ENCODE assay signal across 29 mouse cellular contexts in genomic region chr3:95195772-95196171, GRCm38 (mm10). TPM values are rescaled to one million over a fixed set of nuclear protein-coding genes. Genes with fewer than 3 reads are reported as not detected.
"Had no signal": no experiment of that assay in that cellular context is flagged by ENCODE, and none has a peak within 500 bp of the region (broad histone marks: within the 10 kb centered on the region; RNA-seq: fewer than 3 reads in every experiment).

No protein-coding gene starts in this region.

- H3K27me3 ChIP-seq: heart, embryonic 12.5 days; hindbrain, embryonic 13.5 days; hindbrain, embryonic 15.5 days; limb, embryonic 13.5 days; limb, embryonic 15.5 days; liver, embryonic 12.5 days had no signal

- H3K4me1 ChIP-seq: heart, embryonic 10.5 days; heart, embryonic 12.5 days; hindbrain, embryonic 13.5 days; hindbrain, embryonic 15.5 days; limb, embryonic 13.5 days; liver, embryonic 12.5 days had no signal

- DNase-seq: forebrain, postnatal 0 days; gastrocnemius, postnatal 14 days; gastrocnemius, postnatal 36 days; heart, adult 18-20 months; heart, postnatal 10 days; kidney, adult 11 months; kidney, postnatal 10 days; kidney, postnatal 36 days; layer of hippocampus, adult 9-11 months; layer of hippocampus, postnatal 36 days; left cerebral cortex, postnatal 4 days had no signal

- ATAC-seq: forebrain, postnatal 0 days; hindbrain, postnatal 0 days; intestine, embryonic 16.5 days; liver, embryonic 12.5 days had no signal

- H3K4me3 ChIP-seq: heart, embryonic 10.5 days; heart, embryonic 12.5 days; hindbrain, embryonic 13.5 days; hindbrain, embryonic 15.5 days; limb, embryonic 13.5 days; limb, embryonic 15.5 days; liver, embryonic 12.5 days had no signal

- H3K9me3 ChIP-seq: heart, embryonic 10.5 days; heart, embryonic 12.5 days; hindbrain, embryonic 13.5 days; hindbrain, embryonic 15.5 days; limb, embryonic 13.5 days; limb, embryonic 15.5 days; liver, embryonic 12.5 days had no signal

- H3K27ac ChIP-seq: heart, embryonic 10.5 days; hindbrain, embryonic 13.5 days; hindbrain, embryonic 15.5 days; hindbrain, postnatal 0 days; limb, embryonic 13.5 days; liver, embryonic 12.5 days; liver, embryonic 14.5 days had no signal

- H3K4me2 ChIP-seq: heart, embryonic 12.5 days; hindbrain, embryonic 13.5 days; hindbrain, embryonic 15.5 days; limb, embryonic 13.5 days; limb, embryonic 15.5 days; liver, embryonic 12.5 days had no signal

- H3K9ac ChIP-seq: forebrain, postnatal 0 days; heart, embryonic 12.5 days; hindbrain, embryonic 13.5 days; hindbrain, embryonic 15.5 days; limb, embryonic 13.5 days; limb, embryonic 15.5 days; liver, embryonic 12.5 days; liver, embryonic 14.5 days had no signal

RNA-seq across cellular contexts. Expression of gene Sema6c, which starts 35.5 kb away (rescaled TPM):
- total RNA-seq: granulocyte monocyte progenitor cell, adult 5-6 weeks had no signal

RNA-seq across cellular contexts. Expression of gene Gm128, which starts 45.6 kb away (rescaled TPM):
- total RNA-seq: gastrocnemius, adult 18-20 months; gastrocnemius, adult 8-10 months; gastrocnemius, postnatal 36 days; heart, adult 18-20 months; heart, adult 8-10 months; heart, postnatal 25 days; layer of hippocampus, postnatal 14 days; left cerebral cortex, postnatal 10 days; left cerebral cortex, postnatal 4 days had no signal
- polyA plus RNA-seq: hindbrain, embryonic 11.5 days had no signal
